ENCODE assay signal across 9 mouse cellular contexts in the genomic region with DNA sequence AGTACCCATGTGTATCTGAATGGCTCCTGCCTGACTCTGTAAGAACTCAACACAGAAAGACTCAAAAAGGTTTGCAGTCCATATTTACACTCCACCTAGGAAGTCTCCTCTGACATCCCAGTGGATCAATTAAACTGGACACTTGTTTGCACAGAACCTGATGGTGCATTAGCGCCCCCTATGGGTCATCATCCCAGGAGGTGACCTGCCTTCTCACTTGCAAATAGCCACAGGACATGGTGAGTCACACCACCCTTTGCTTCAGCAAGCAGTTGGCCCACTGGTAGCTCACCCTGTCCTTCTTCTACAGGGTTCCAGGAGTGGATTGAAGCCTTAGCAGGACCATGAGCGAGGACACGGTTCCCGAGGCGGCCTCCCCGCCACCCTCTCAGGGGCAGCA. TPM values are rescaled to one million over a fixed set of nuclear protein-coding genes. Genes with fewer than 3 reads are reported as not detected.
DNase-seq lines count a peak whose midpoint lies in the region; ATAC-seq and TF ChIP-seq lines count a peak whose summit lies in the region.
"Had no signal": no experiment of that assay in that cellular context is flagged by ENCODE, and none has a peak within 500 bp of the region (broad histone marks: within the 10 kb centered on the region; RNA-seq: fewer than 3 reads in every experiment).

No protein-coding gene starts in this region.

- DNase-seq in ES-E14 (ENCODE audit: low read depth, low spot score) = peak; percentile 54
- DNase-seq in brain, embryonic 14.5 days (ENCODE audit: low read depth) = peak; percentile 81
- peak; percentile 45 for DNase-seq in forelimb bud, embryonic 11.5 days (ENCODE audit: low read depth, low spot score)
- peak; percentile 62 for DNase-seq in liver, embryonic 13.5 days
- peak; percentile 81 for DNase-seq in retina, postnatal 1 day
- DNase-seq in urinary bladder, postnatal 4 days (ENCODE audit: low spot score in 2 of 2) = peak; percentile 32 to 68

- in situ Hi-C loops in ES-E14 (cut with MboI; ENCODE audit: low sequenced_read_pairs in 2 of 2, unreplicated experiment in 2 of 2) = no loop called here

- no peak overlapping the region for H3K27ac ChIP-seq in intestine, postnatal 0 days (ENCODE audit: low read depth, low read length)
- no peak overlapping the region for H3K27ac ChIP-seq in intestine, embryonic 15.5 days
- no peak overlapping the region for H3K27ac ChIP-seq in ES-E14 (ENCODE audit: insufficient read depth, low read depth, low read length, poor library complexity, severe bottlenecking)
- no peak overlapping the region for H3K27ac ChIP-seq in liver, embryonic 13.5 days
- H3K27ac ChIP-seq: limb, embryonic 15.5 days had no signal

- no peak for TF ChIP-seq POLR2A in brain, embryonic 14.5 days (IDR thresholded peaks at IDR 0.05; ENCODE audit: borderline replicate concordance, extremely low read depth, insufficient read depth, insufficient read length, poor library complexity, severe bottlenecking)

- peak; percentile 80 for TF ChIP-seq CTCF in intestine, postnatal 0 days (IDR thresholded peaks at IDR 0.05; ENCODE audit: low read depth)
- TF ChIP-seq CTCF in brain, embryonic 14.5 days (IDR thresholded peaks at IDR 0.05; ENCODE audit: borderline replicate concordance, extremely low read depth, insufficient read depth, insufficient read length) = peak; percentile 75

- no peak overlapping the region for H3K9ac ChIP-seq in intestine, postnatal 0 days (ENCODE audit: low read depth, low read length)
- no peak overlapping the region for H3K9ac ChIP-seq in intestine, embryonic 15.5 days
- no peak overlapping the region for H3K9ac ChIP-seq in ES-E14 (ENCODE audit: insufficient read depth, low read depth, low read length, poor library complexity, severe bottlenecking)
- H3K9ac ChIP-seq in liver, embryonic 13.5 days = no peak overlapping the region
- H3K9ac ChIP-seq: limb, embryonic 15.5 days had no signal

- no peak overlapping the region for H3K4me3 ChIP-seq in intestine, postnatal 0 days (ENCODE audit: low read depth, low read length)
- H3K4me3 ChIP-seq in intestine, embryonic 15.5 days (replicated peaks) = no peak overlapping the region
- H3K4me3 ChIP-seq in ES-E14 (ENCODE audit: insufficient read depth in 1 of 2, low read depth in 1 of 2, low read length in 2 of 2, poor library complexity in 1 of 2, severe bottlenecking in 1 of 2) = no peak overlapping the region
- no peak overlapping the region for H3K4me3 ChIP-seq in liver, embryonic 13.5 days (replicated peaks)
- H3K4me3 ChIP-seq: limb, embryonic 15.5 days had no signal

- 66% methylated on average over 6 of the region's 6 CpGs for WGBS in intestine, postnatal 0 days
- 68% methylated on average over 6 of the region's 6 CpGs for WGBS in intestine, embryonic 15.5 days
- 67% methylated on average over 6 of the region's 6 CpGs for WGBS in liver, embryonic 13.5 days (ENCODE audit: insufficient replicate concordance)

- no peaks in the 10 kb centered on the region for H3K9me3 ChIP-seq in intestine, postnatal 0 days (ENCODE audit: control insufficient read depth)
- no peaks in the 10 kb centered on the region for H3K9me3 ChIP-seq in intestine, embryonic 15.5 days
- no peaks in the 10 kb centered on the region for H3K9me3 ChIP-seq in ES-E14 (ENCODE audit: control insufficient read depth, insufficient read depth, low read depth, low read length)
- no peaks in the 10 kb centered on the region for H3K9me3 ChIP-seq in liver, embryonic 13.5 days (replicated peaks)
- H3K9me3 ChIP-seq: limb, embryonic 15.5 days had no signal

- no peaks in the 10 kb centered on the region for H3K4me1 ChIP-seq in intestine, postnatal 0 days (replicated peaks; ENCODE audit: control insufficient read depth, insufficient read depth, low read length)
- H3K4me1 ChIP-seq in intestine, embryonic 15.5 days (replicated peaks) = 0 out of 2 replicates have a peak, but pooled peaks cover 3% of the 10 kb centered on the region
- H3K4me1 ChIP-seq in ES-E14 (ENCODE audit: control insufficient read depth in 2 of 2, insufficient read depth in 2 of 2, low read length in 2 of 2, poor library complexity in 1 of 2) = no peaks in the 10 kb centered on the region
- H3K4me1 ChIP-seq in liver, embryonic 13.5 days (replicated peaks) = peaks cover 44% of the 10 kb centered on the region

- H3K27me3 ChIP-seq in intestine, postnatal 0 days (replicated peaks; ENCODE audit: control insufficient read depth, insufficient read depth, low read length) = no peaks in the 10 kb centered on the region
- no peaks in the 10 kb centered on the region for H3K27me3 ChIP-seq in intestine, embryonic 15.5 days (replicated peaks)
- H3K27me3 ChIP-seq in liver, embryonic 13.5 days = no peaks in the 10 kb centered on the region
- H3K27me3 ChIP-seq: limb, embryonic 15.5 days had no signal

- no peak for ATAC-seq in intestine, postnatal 0 days
- no peak for ATAC-seq in intestine, embryonic 15.5 days
- 0 out of 2 replicates have a peak, but pooled peaks have one; percentile 8 for ATAC-seq in liver, embryonic 13.5 days (ENCODE audit: low read depth)

- no peaks in the 10 kb centered on the region for H3K36me3 ChIP-seq in intestine, postnatal 0 days (ENCODE audit: control insufficient read depth, insufficient read depth)
- no peaks in the 10 kb centered on the region for H3K36me3 ChIP-seq in intestine, embryonic 15.5 days
- no peaks in the 10 kb centered on the region for H3K36me3 ChIP-seq in ES-E14 (ENCODE audit: control insufficient read depth, insufficient read depth, low read length, poor library complexity, severe bottlenecking)
- peaks cover 89% of the 10 kb centered on the region for H3K36me3 ChIP-seq in liver, embryonic 13.5 days
- H3K36me3 ChIP-seq: limb, embryonic 15.5 days had no signal

- H3K4me2 ChIP-seq in intestine, postnatal 0 days (replicated peaks; ENCODE audit: low read depth) = no peak overlapping the region
- no peak overlapping the region for H3K4me2 ChIP-seq in intestine, embryonic 15.5 days (replicated peaks)
- no peak overlapping the region for H3K4me2 ChIP-seq in liver, embryonic 13.5 days
- H3K4me2 ChIP-seq: limb, embryonic 15.5 days had no signal

TF ChIP-seq in ES-E14, 5 proteins besides CTCF, POLR2A, EP300 and RAD21:
- TF ChIP-seq HCFC1 (IDR thresholded peaks at IDR 0.05; ENCODE audit: borderline replicate concordance, insufficient read depth, low read length) (no peak), CHD2 (IDR thresholded peaks at IDR 0.05; ENCODE audit: low read depth, low read length) (no peak)

RNA-seq across cellular contexts. Expression of a gene that starts 57.0 kb away (rescaled TPM):
- 2.0 and 2.1 TPM in 2 replicates for polyA plus RNA-seq in intestine, postnatal 0 days (2015; fragmentation: Nextera tagmentation; extraction: Ambion mirVana)
- 7.6 and 8.6 TPM in 2 replicates for polyA plus RNA-seq in intestine, embryonic 15.5 days (2015; fragmentation: Nextera tagmentation; extraction: Ambion mirVana)
- total RNA-seq in ES-E14 (2012; rRNA removed) = 0.74 and 2.5 TPM in 2 replicates
- polyA plus RNA-seq in brain, embryonic 14.5 days (2012; rRNA removed) = 181 and 191 TPM in 2 replicates
- polyA plus RNA-seq in liver, embryonic 13.5 days (2015; fragmentation: Nextera tagmentation; extraction: Ambion mirVana) = 93.3 and 96.2 TPM in 2 replicates
